Mouse (Mus musculus) ES-CJ7 (cell line): ENCODE results near the gene Cyp2b9.
A peak's percentile ranks its signal among the peaks of the same experiment; 100 is the strongest.
"Not testable (repeated sequence)": the region's sequence is repeated elsewhere in the genome, so short reads cannot be mapped to it uniquely, and the experiment has no call there.

ENCODE experiments used
- DNase-seq: peaks from one replicate; pipeline ENCODE4 v3.0.0; 2011; ENCODE audit warnings: low read depth, low spot score

Gene Cyp2b9

DNA sequence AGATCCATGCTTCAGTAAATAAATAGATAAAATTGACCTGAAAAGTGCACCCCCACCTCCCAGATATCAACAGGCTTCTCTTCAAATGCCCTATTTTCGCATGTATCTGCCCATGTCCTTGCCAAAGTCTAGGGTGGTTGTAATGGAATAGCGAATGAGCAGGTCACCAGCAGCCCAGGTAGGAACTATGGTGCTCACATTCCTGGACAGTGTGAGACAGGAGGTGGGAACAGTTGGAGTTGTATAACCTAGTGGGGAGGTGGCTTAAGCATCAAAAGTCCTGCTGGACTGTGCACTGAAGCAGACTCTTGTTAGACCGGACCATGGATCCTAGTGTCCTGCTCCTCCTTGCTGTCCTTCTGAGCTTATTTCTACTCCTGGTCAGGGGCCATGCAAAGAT lies at the start of gene Cyp2b9:
Cyp2b9 (plus strand) TSS at position 301 of the 400 bp plus-strand sequence.
- DNase-seq = not testable (repeated sequence)

DNA sequence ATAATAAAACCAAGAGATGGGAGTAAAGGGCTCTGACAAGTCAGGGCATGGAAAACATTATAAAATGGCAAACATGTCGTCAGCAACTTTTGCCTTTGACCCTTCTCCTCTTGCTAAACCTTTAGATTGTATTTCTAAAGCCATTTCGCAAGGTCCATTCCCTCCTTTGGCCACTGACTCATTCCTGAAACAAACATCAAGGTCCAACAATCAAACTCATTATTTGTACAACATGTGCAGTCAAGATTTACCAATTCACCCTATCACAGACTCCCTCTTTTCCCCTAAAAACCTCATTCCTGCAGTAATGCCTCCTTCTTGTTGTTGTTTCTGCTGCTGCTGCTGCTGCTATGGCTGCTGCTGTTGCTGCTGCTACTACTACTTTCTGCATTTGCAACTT lies 33.6 kb upstream of the Cyp2b9 start:
- not testable (repeated sequence) for DNase-seq

DNA sequence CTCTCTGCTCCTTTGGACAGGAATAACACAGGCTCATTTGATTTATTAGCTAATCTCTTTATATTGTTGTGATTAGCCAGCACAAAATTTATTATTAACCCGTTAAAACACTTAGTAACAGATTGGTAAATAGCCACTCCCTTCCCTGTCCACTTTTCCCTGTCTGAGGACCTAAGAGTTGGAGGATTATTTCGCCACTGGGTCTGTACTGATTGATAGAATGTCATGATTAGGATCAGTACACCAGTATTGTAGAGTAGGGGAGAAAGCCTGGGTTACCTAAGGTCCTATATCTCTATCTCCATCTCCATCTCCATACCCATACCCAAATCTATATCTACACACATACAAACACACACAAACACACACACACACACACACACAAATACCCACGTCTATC lies 29.6 kb upstream of the Cyp2b9 start:
- not testable (repeated sequence) for DNase-seq

DNA sequence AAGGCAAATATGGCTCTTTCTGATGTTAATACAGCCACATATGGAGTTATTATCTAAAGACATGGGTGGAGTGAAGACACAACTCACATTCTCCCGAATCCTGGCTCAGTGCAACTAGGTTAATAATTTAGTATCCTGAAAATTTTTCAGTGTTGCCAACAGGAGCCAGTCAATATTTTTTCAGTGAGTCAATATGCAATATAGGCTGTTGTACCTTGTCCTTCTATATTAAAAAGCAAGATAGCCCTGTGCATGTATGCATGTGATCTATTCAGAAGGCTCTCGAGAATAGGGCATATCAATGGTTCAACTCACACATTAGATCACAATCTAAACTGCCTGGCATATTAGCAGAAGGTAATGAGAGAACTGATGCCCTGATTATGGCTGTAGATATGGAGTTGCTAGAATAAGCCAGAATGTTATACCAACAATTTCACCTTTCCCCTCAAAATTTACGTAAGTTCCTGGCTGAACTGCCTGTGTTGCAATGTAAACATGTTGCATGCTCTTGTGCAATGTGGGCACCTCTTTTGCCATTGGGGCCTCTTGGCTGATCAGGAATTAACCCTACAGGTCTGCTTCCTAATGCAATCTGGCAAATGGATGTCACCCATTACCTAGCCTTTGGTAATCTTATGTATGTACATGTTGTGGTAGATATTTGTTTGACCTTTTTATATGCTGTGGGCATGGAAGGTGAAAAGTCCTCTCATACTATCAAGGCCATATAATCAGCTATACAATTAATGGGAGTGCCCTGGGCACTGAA lies 4.3 kb upstream of the Cyp2b9 start:
- not testable (repeated sequence) for DNase-seq

DNA sequence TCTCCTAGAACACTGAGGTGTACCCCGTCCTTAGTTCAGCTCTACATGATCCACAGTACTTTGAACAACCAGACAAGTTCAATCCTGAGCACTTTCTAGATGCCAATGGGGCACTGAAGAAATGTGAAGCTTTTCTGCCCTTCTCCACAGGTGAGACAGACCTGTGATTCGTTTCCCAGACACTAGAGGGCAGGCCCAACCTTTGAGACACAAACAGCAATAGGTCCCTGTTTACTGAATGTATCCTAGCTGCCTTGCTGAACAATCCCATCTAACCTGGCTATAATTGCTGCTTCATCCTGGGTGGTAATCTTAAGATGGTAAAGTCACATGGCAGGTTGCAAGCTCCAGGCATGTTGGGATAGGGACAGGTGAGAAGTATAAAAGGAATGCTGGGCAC lies 27.9 kb downstream of the Cyp2b9 start:
- peak; percentile 50 for DNase-seq

DNA sequence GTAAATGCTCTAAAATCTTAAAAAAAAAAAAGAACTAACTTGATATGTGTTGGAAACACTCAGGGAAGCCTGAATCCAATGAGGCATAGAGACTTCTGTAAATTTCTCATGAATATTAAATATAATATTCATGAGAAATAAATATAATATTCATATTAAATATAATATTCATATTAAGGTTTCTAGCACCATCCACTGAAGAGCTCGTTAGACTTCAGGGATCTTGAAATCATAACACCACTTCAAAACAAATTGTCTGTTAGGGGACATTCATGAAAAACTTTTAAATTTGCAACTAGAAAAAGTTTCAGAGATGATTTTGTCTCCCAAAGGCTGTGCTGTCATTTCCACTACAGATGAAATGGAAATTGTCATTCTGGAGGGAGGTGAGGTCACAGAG lies 86.8 kb downstream of the Cyp2b9 start, which contains the start of gene Vmn1r184:
Vmn1r184 (plus strand) TSS at position 301 of the 400 bp plus-strand sequence.
- not testable (repeated sequence) for DNase-seq
